Mouse (Mus musculus): ENCODE results near the gene Mta1. TPM values are rescaled to one million over a fixed set of nuclear protein-coding genes. Genes with fewer than 3 reads are reported as not detected.

Gene Mta1
- polyA plus RNA-seq, 1 experiment from 2014 or later: 18.5 TPM

GRCm38 (mm10) chr12:113152991-113153525, 55.0 kb downstream of the Mta1 start:
- Histone ChIP-seq H3K36me3 (no peaks in the 10 kb centered on the region), H3K9me3 (no peaks in the 10 kb centered on the region), H3K27me3 (peaks cover 43% of the 10 kb centered on the region), H3K4me2 (replicated peaks) (no peak overlapping the region), H3K4me3 (no peak overlapping the region), H3K27ac (no peak overlapping the region), H3K9ac (no peak overlapping the region), H3K4me1 (peaks cover 23% of the 10 kb centered on the region)
- ATAC-seq (ENCODE audit: insufficient number of reproducible peaks, insufficient read depth, low FRiP score, low TSS enrichment): no peak
- WGBS: 78% methylated on average over 6 of the region's 6 CpGs

GRCm38 (mm10) chr12:113153971-113154370, 55.9 kb downstream of the Mta1 start:
- Histone ChIP-seq H3K4me2 (replicated peaks) (no peak overlapping the region), H3K27ac (no peak overlapping the region), H3K9me3 (no peaks in the 10 kb centered on the region), H3K27me3 (peaks cover 37% of the 10 kb centered on the region), H3K4me3 (no peak overlapping the region), H3K4me1 (peaks cover 23% of the 10 kb centered on the region), H3K9ac (no peak overlapping the region), H3K36me3 (no peaks in the 10 kb centered on the region)
- no peak for ATAC-seq (ENCODE audit: insufficient number of reproducible peaks, insufficient read depth, low FRiP score, low TSS enrichment)
- WGBS: 93% methylated on average over 7 of the region's 7 CpGs

GRCm38 (mm10) chr12:113154747-113155075, 56.6 kb downstream of the Mta1 start:
- Histone ChIP-seq H3K4me3 (peak overlapping the region; percentile 39; the same call in 1 of the 2 replicates), H3K4me2 (replicated peaks) (peak overlapping the region; percentile 84), H3K9me3 (no peaks in the 10 kb centered on the region), H3K36me3 (no peaks in the 10 kb centered on the region), H3K27me3 (peaks cover 31% of the 10 kb centered on the region), H3K9ac (no peak overlapping the region), H3K27ac (no peak overlapping the region), H3K4me1 (peaks cover 23% of the 10 kb centered on the region)
- 73% methylated on average over 6 of the region's 6 CpGs for WGBS
- no peak for ATAC-seq (ENCODE audit: insufficient number of reproducible peaks, insufficient read depth, low FRiP score, low TSS enrichment)

- no peak for ATAC-seq (ENCODE audit: insufficient number of reproducible peaks, insufficient read depth, low FRiP score, low TSS enrichment)
- Histone ChIP-seq H3K9me3 (no peaks in the 10 kb centered on the region), H3K4me3 (peak overlapping the region; percentile 39), H3K9ac (peak overlapping the region; percentile 64; the same call in 1 of the 2 replicates), H3K36me3 (no peaks in the 10 kb centered on the region), H3K27me3 (peaks cover 26% of the 10 kb centered on the region), H3K27ac (peak overlapping the region; percentile 76), H3K4me1 (peaks cover 23% of the 10 kb centered on the region), H3K4me2 (replicated peaks) (peak overlapping the region; percentile 84)
- WGBS: 3% methylated on average over 32 of the region's 32 CpGs
Measured at GRCm38 (mm10) chr12:113155076-113155771, 57.1 kb downstream of the Mta1 start.

- H3K9me3 ChIP-seq: no peaks in the 10 kb centered on the region
- H3K27me3 ChIP-seq: peaks cover 19% of the 10 kb centered on the region
- peaks cover 23% of the 10 kb centered on the region for H3K4me1 ChIP-seq
- peak within 1 kb of the TSS; percentile 84 for H3K4me2 ChIP-seq (replicated peaks)
- H3K27ac ChIP-seq: peak within 1 kb of the TSS; percentile 76
- peak within 1 kb of the TSS; percentile 53 for H3K4me3 ChIP-seq
- peak; percentile 96 for ATAC-seq (ENCODE audit: insufficient number of reproducible peaks, insufficient read depth, low FRiP score, low TSS enrichment)
- H3K36me3 ChIP-seq: no peaks in the 10 kb centered on the region
- peak within 1 kb of the TSS; percentile 64 for H3K9ac ChIP-seq
- under 1% methylated on average over 46 of the region's 46 CpGs for WGBS
Measured at GRCm38 (mm10) chr12:113155887-113156539, 57.9 kb downstream of the Mta1 start, which contains the start of gene Tedc1. TSS of gene Tedc1 (plus strand) at chr12:113156421.

DNA sequence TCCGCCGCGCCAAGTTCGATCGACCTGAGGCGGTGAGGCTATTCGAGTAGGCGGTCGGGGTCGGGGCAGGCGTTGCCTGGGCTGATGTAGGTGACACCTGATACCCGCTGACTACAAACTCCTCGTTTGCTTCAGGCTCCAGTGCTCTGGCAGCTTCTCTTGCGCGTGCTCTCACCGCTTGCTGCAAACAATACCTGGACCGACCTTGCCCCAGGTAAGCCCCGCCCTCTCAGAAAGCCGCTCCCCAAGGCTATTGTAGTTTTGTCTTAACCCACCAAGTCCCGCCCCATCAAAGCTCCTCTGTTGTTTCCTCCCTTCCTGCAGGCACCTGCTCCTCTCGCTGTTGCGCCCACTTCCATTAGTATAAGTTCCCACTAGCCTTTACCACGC, 58.5 kb downstream of the Mta1 start:
- Histone ChIP-seq H3K9me3 (no peaks in the 10 kb centered on the region), H3K4me3 (peak overlapping the region; percentile 53), H3K27ac (peak overlapping the region; percentile 14; the same call in 1 of the 2 replicates), H3K27me3 (peaks cover 14% of the 10 kb centered on the region), H3K9ac (peak overlapping the region; percentile 35), H3K36me3 (peaks cover 4% of the 10 kb centered on the region; the same call in 1 of the 2 replicates), H3K4me1 (peaks cover 23% of the 10 kb centered on the region), H3K4me2 (replicated peaks) (peak overlapping the region; percentile 80)
- WGBS: under 1% methylated on average over 23 of the region's 23 CpGs
- no peak; the same call in 1 of the 2 replicates for ATAC-seq (ENCODE audit: insufficient number of reproducible peaks, insufficient read depth, low FRiP score, low TSS enrichment)

- peaks cover 9% of the 10 kb centered on the region; the same call in 1 of the 2 replicates for H3K27me3 ChIP-seq
- peak overlapping the region; percentile 80 for H3K4me2 ChIP-seq (replicated peaks)
- ATAC-seq (ENCODE audit: insufficient number of reproducible peaks, insufficient read depth, low FRiP score, low TSS enrichment): no peak
- H3K9ac ChIP-seq: peak overlapping the region; percentile 35
- H3K4me1 ChIP-seq: peaks cover 21% of the 10 kb centered on the region
- H3K36me3 ChIP-seq: peaks cover 9% of the 10 kb centered on the region
- peak overlapping the region; percentile 53 for H3K4me3 ChIP-seq
- H3K9me3 ChIP-seq: no peaks in the 10 kb centered on the region
- no peak overlapping the region for H3K27ac ChIP-seq
- WGBS: 33% methylated on average over 8 of the region's 8 CpGs
Measured at GRCm38 (mm10) chr12:113157002-113157401, 58.9 kb downstream of the Mta1 start.

DNA sequence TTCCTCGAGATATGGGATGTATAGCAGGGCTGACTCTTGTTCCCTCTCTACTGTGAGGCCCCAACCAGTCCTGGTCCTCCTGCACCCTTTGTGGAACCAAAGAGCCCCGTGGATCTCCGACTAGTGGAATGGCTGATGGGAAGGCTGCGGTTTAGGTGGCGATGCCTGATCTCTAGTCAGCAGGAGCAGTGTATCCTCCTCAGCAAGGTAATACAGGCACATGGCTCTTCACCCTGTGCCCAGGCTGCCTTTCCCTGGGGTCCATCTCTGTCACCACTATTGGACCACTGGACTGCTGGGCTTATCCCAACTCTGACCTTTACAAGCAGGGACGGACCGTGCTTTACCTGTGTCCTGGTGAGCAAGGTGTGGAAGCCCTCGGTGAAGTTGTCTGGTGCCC, 59.4 kb downstream of the Mta1 start:
- WGBS: 91% methylated on average over 8 of the region's 8 CpGs
- Histone ChIP-seq H3K9me3 (no peaks in the 10 kb centered on the region), H3K36me3 (peaks cover 12% of the 10 kb centered on the region), H3K4me3 (peak overlapping the region; percentile 53), H3K9ac (peak overlapping the region; percentile 35), H3K4me2 (replicated peaks) (peak overlapping the region; percentile 80), H3K4me1 (peaks cover 16% of the 10 kb centered on the region), H3K27me3 (peaks cover 4% of the 10 kb centered on the region; the same call in 1 of the 2 replicates), H3K27ac (no peak overlapping the region)
- no peak for ATAC-seq (ENCODE audit: insufficient number of reproducible peaks, insufficient read depth, low FRiP score, low TSS enrichment)

DNA sequence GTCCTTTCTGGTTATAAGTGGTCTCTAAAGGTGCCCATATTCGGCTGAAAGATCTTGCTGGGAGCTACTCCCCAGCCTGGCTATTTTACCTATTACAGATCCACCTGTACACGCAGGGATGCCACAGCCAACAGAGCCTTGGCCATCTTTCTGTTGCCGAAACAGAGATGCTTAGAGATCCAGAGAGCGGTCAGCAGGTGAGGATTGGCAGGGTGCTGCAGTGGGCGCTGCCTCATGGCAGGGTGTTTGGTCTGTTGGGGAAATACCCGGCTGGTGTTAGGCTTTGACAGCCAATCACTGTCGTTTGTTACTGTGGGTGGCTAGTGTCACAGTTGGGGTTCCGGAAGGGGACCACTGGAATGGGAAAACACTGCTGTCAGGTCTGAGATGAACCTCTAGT, 59.9 kb downstream of the Mta1 start:
- Histone ChIP-seq H3K27ac (no peak overlapping the region), H3K9me3 (no peaks in the 10 kb centered on the region), H3K4me3 (peak overlapping the region; percentile 53; the same call in 1 of the 2 replicates), H3K36me3 (peaks cover 12% of the 10 kb centered on the region), H3K4me2 (replicated peaks) (no peak overlapping the region), H3K4me1 (peaks cover 14% of the 10 kb centered on the region), H3K9ac (no peak overlapping the region), H3K27me3 (no peaks in the 10 kb centered on the region; the same call in 1 of the 2 replicates)
- ATAC-seq (ENCODE audit: insufficient number of reproducible peaks, insufficient read depth, low FRiP score, low TSS enrichment): no peak
- WGBS: 86% methylated on average over 8 of the region's 8 CpGs

DNA sequence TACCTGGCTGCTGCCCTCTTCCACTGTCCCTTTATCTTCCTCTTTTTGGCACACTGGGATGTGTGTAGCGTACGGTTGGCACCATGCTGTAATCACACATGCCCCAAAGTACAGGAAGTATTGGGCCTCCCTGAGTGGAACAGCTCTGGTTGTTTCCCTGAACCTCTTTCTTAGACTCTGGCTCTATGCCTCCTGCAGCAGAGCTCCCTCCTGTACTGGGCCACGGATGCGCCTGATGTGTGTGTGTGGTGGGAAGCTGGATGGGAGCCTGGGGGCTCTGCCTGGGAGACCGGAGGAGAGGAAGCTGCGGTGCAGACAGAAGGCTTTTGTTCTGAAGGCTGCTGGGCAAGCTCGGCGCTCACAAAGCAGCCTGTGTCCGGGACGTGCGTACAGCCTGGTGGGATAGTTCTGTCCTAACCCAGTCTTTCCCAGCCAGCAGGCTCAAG, 65.5 kb downstream of the Mta1 start:
- no peak overlapping the region for H3K4me2 ChIP-seq (replicated peaks)
- H3K27ac ChIP-seq: peak overlapping the region; percentile 83
- ATAC-seq (ENCODE audit: insufficient number of reproducible peaks, insufficient read depth, low FRiP score, low TSS enrichment): peak; percentile 53; the same call in 1 of the 2 replicates
- H3K36me3 ChIP-seq: peaks cover 12% of the 10 kb centered on the region
- WGBS: 44% methylated on average over 11 of the region's 11 CpGs
- no peaks in the 10 kb centered on the region for H3K9me3 ChIP-seq
- no peak overlapping the region; the same call in 1 of the 2 replicates for H3K9ac ChIP-seq
- no peaks in the 10 kb centered on the region for H3K4me1 ChIP-seq
- H3K27me3 ChIP-seq: no peaks in the 10 kb centered on the region
- no peak overlapping the region for H3K4me3 ChIP-seq

GRCm38 (mm10) chr12:113168031-113168536, 70.0 kb downstream of the Mta1 start:
- 83% methylated on average over 9 of the region's 9 CpGs for WGBS

More at GRCm38 (mm10) chr12:113168031-113168536, 70.0 kb downstream of the Mta1 start:
- H3K4me2 ChIP-seq (replicated peaks): no peak overlapping the region
- H3K27ac ChIP-seq: no peak overlapping the region
- no peaks in the 10 kb centered on the region for H3K27me3 ChIP-seq
- no peaks in the 10 kb centered on the region for H3K9me3 ChIP-seq
- H3K9ac ChIP-seq: no peak overlapping the region
- H3K4me1 ChIP-seq: no peaks in the 10 kb centered on the region
- no peak overlapping the region for H3K4me3 ChIP-seq
- no peaks in the 10 kb centered on the region for H3K36me3 ChIP-seq
- ATAC-seq (ENCODE audit: insufficient number of reproducible peaks, insufficient read depth, low FRiP score, low TSS enrichment): no peak

All from embryonic facial prominence, embryonic 12.5 days (tissue).